Mouse (Mus musculus) fibroblast of lung, adult 2 months (primary cell): ENCODE measurements around the gene Camk2b.
"Not testable (repeated sequence)": the region's sequence is repeated elsewhere in the genome, so short reads cannot be mapped to it uniquely, and the experiment has no call there.

Experiments used
- DNase-seq: peaks from one replicate; pipeline ENCODE4 v3.0.0-alpha.2; 2011; ENCODE audit warnings: low read depth

The Camk2b gene

GRCm38 (mm10) chr11:6015011-6015431 lies 51.1 kb downstream of the Camk2b start:
- no peak for DNase-seq

- DNase-seq, result no peak
Observed at GRCm38 (mm10) chr11:6013359-6013758, 52.8 kb downstream of the Camk2b start.

GRCm38 (mm10) chr11:6011879-6012278 lies 54.3 kb downstream of the Camk2b start:
- DNase-seq, result no peak

- DNase-seq, result not testable (repeated sequence)
Observed at GRCm38 (mm10) chr11:6010751-6011482, 55.2 kb downstream of the Camk2b start.

- not testable (repeated sequence) for DNase-seq
Observed at GRCm38 (mm10) chr11:6007779-6008128, 58.4 kb downstream of the Camk2b start.

GRCm38 (mm10) chr11:6007010-6007778 lies 59.0 kb downstream of the Camk2b start:
- DNase-seq, result not testable (repeated sequence)

GRCm38 (mm10) chr11:6006351-6007009 lies 59.7 kb downstream of the Camk2b start:
- DNase-seq, result not testable (repeated sequence)

- DNase-seq, result not testable (repeated sequence)
Observed at GRCm38 (mm10) chr11:6005374-6006043, 60.7 kb downstream of the Camk2b start.

- no peak for DNase-seq
Observed at GRCm38 (mm10) chr11:6003046-6003639, 63.0 kb downstream of the Camk2b start.

- DNase-seq, result no peak
Observed at GRCm38 (mm10) chr11:6001981-6002649, 64.0 kb downstream of the Camk2b start.

GRCm38 (mm10) chr11:6000961-6001682 lies 65.0 kb downstream of the Camk2b start:
- no peak for DNase-seq

- peak; percentile 80 for DNase-seq
Observed at GRCm38 (mm10) chr11:5999832-6000771, 66.1 kb downstream of the Camk2b start.

GRCm38 (mm10) chr11:5998472-5998871 lies 67.7 kb downstream of the Camk2b start:
- no peak for DNase-seq

- peak; percentile 46 for DNase-seq
Observed at GRCm38 (mm10) chr11:5995989-5996388, 70.2 kb downstream of the Camk2b start.

- no peak for DNase-seq
Observed at GRCm38 (mm10) chr11:5994880-5995279, 71.3 kb downstream of the Camk2b start.

GRCm38 (mm10) chr11:5994212-5994611 lies 72.0 kb downstream of the Camk2b start:
- DNase-seq, result no peak

GRCm38 (mm10) chr11:5990910-5991309 lies 75.3 kb downstream of the Camk2b start:
- no peak for DNase-seq

- no peak for DNase-seq
Observed at GRCm38 (mm10) chr11:5989954-5990593, 76.1 kb downstream of the Camk2b start.

GRCm38 (mm10) chr11:5988126-5988525 lies 78.0 kb downstream of the Camk2b start:
- DNase-seq, result no peak
